Mouse (Mus musculus) neural tube, embryonic 13.5 days (tissue): Measurements from ENCODE around the gene Mast4. TPM values are rescaled to one million over a fixed set of nuclear protein-coding genes. Genes with fewer than 3 reads are reported as not detected.

Experiments used
- ATAC-seq: fragments of 200-750 bp; cut with Nextera tagmentation; 2 replicates; pipeline ENCODE4 v1.8.0; 2017; ENCODE audit warnings: low read depth, mild to moderate bottlenecking, moderate TSS enrichment, moderate library complexity
- H3K27ac ChIP-seq: fragments of 300-500 bp; sonication (generic); replicated peaks from 2 replicates; pipeline ENCODE4 v1.5.1; 2015; ENCODE audit warnings: moderate library complexity, mild to moderate bottlenecking, inconsistent platforms
- H3K27me3 ChIP-seq: fragments of 300-500 bp; sonication (generic); 2 replicates; pipeline ENCODE4 v1.6.1; 2015; ENCODE audit warnings: mild to moderate bottlenecking, inconsistent platforms
- H3K36me3 ChIP-seq: fragments of 300-500 bp; sonication (generic); 2 replicates; pipeline ENCODE4 v1.6.1; 2015; ENCODE audit warnings: mild to moderate bottlenecking, inconsistent platforms
- H3K4me1 ChIP-seq: fragments of 300-500 bp; sonication (generic); replicated peaks from 2 replicates; pipeline ENCODE4 v1.6.1; 2015; ENCODE audit warnings: inconsistent platforms
- H3K4me2 ChIP-seq: fragments of 300-500 bp; sonication (generic); 2 replicates; pipeline ENCODE4 v1.6.1; 2015; ENCODE audit warnings: inconsistent platforms, mild to moderate bottlenecking, moderate library complexity
- H3K4me3 ChIP-seq: fragments of 300-500 bp; sonication (generic); 2 replicates; pipeline ENCODE4 v1.5.1; 2015; ENCODE audit warnings: mild to moderate bottlenecking, inconsistent platforms
- H3K9ac ChIP-seq: fragments of 300-500 bp; sonication (generic); 2 replicates; pipeline ENCODE4 v1.6.1; 2015; ENCODE audit warnings: moderate library complexity, mild to moderate bottlenecking, inconsistent platforms
- H3K9me3 ChIP-seq: fragments of 300-500 bp; sonication (generic); 2 replicates; pipeline ENCODE4 v1.6.1; 2016; ENCODE audit warnings: inconsistent platforms
- WGBS: fragments of 180-500 bp; shearing (Covaris S2); methylation state at CpG from one replicate; pipeline ENCODE4 v1.1.7; 2015; 5-methylcytosine and 5-hydroxymethylcytosine counted together
- polyA plus RNA-seq: library from polyadenylated mRNA; unstranded; fragments of >200 nt; fragmentation: Nextera tagmentation; extraction: Ambion mirVana; gene quantifications from 2 replicates; pipeline ENCODE4 v1.2.1, GENCODE M21; 2015

Gene Mast4
- polyA plus RNA-seq, 1 experiment from 2014 or later, result 19.5 TPM

- Histone ChIP-seq H3K9ac (no peak overlapping the region), H3K36me3 (no peaks in the 10 kb centered on the region), H3K4me2 (no peak overlapping the region), H3K27me3 (no peaks in the 10 kb centered on the region), H3K4me1 (peaks cover 24% of the 10 kb centered on the region), H3K27ac (no peak overlapping the region), H3K4me3 (no peak overlapping the region), H3K9me3 (no peaks in the 10 kb centered on the region)
- no peak for ATAC-seq
- WGBS, result 62% methylated on average over 6 of the region's 6 CpGs
Observed at GRCm38 (mm10) chr13:102775506-102775905, 558.8 kb downstream of the Mast4 start.

- H3K36me3 ChIP-seq, result no peaks in the 10 kb centered on the region
- H3K4me3 ChIP-seq, result no peak overlapping the region
- H3K9ac ChIP-seq, result no peak overlapping the region
- H3K9me3 ChIP-seq, result no peaks in the 10 kb centered on the region
- no peaks in the 10 kb centered on the region for H3K27me3 ChIP-seq
- H3K4me1 ChIP-seq, result peaks cover 30% of the 10 kb centered on the region
- H3K4me2 ChIP-seq, result 0 out of 2 replicates have a peak overlapping the region, but pooled peaks have one; percentile 0
- ATAC-seq, result peak; percentile 71
- WGBS, result 20% methylated on average over 7 of the region's 7 CpGs
- peak overlapping the region; percentile 67; the same call in 1 of the 2 replicates for H3K27ac ChIP-seq
Observed at GRCm38 (mm10) chr13:102774786-102775201, 559.5 kb downstream of the Mast4 start.

- no peak overlapping the region for H3K27ac ChIP-seq
- H3K9ac ChIP-seq, result no peak overlapping the region
- WGBS, result 89% methylated on average over 9 of the region's 9 CpGs
- no peak overlapping the region for H3K4me2 ChIP-seq
- peaks cover 42% of the 10 kb centered on the region for H3K4me1 ChIP-seq
- no peaks in the 10 kb centered on the region for H3K9me3 ChIP-seq
- ATAC-seq, result no peak
- H3K4me3 ChIP-seq, result no peak overlapping the region
- H3K27me3 ChIP-seq, result no peaks in the 10 kb centered on the region
- H3K36me3 ChIP-seq, result no peaks in the 10 kb centered on the region
Observed at GRCm38 (mm10) chr13:102773169-102773568, 561.1 kb downstream of the Mast4 start.

- no peak for ATAC-seq
- H3K27me3 ChIP-seq, result no peaks in the 10 kb centered on the region
- no peak overlapping the region for H3K27ac ChIP-seq
- no peaks in the 10 kb centered on the region for H3K36me3 ChIP-seq
- H3K4me3 ChIP-seq, result no peak overlapping the region
- H3K9ac ChIP-seq, result no peak overlapping the region
- no peaks in the 10 kb centered on the region for H3K9me3 ChIP-seq
- 39% methylated on average over 8 of the region's 8 CpGs for WGBS
- no peak overlapping the region for H3K4me2 ChIP-seq
- H3K4me1 ChIP-seq, result peaks cover 63% of the 10 kb centered on the region
Observed at GRCm38 (mm10) chr13:102770194-102770593, 564.1 kb downstream of the Mast4 start.

- 65% methylated on average over 11 of the region's 11 CpGs for WGBS
- no peaks in the 10 kb centered on the region for H3K27me3 ChIP-seq
- H3K9ac ChIP-seq, result no peak overlapping the region
- no peak for ATAC-seq
- H3K27ac ChIP-seq, result peak overlapping the region; percentile 42; the same call in 1 of the 2 replicates
- no peak overlapping the region for H3K4me3 ChIP-seq
- no peaks in the 10 kb centered on the region for H3K9me3 ChIP-seq
- H3K4me1 ChIP-seq, result peaks cover 66% of the 10 kb centered on the region
- H3K36me3 ChIP-seq, result no peaks in the 10 kb centered on the region
- no peak overlapping the region for H3K4me2 ChIP-seq
Observed at GRCm38 (mm10) chr13:102768512-102768911, 565.8 kb downstream of the Mast4 start.

- Histone ChIP-seq H3K36me3 (no peaks in the 10 kb centered on the region), H3K4me1 (peaks cover 62% of the 10 kb centered on the region), H3K4me2 (no peak overlapping the region), H3K9ac (no peak overlapping the region), H3K9me3 (no peaks in the 10 kb centered on the region), H3K27ac (no peak overlapping the region), H3K4me3 (no peak overlapping the region), H3K27me3 (no peaks in the 10 kb centered on the region)
- no peak for ATAC-seq
- whole genome bisulfite sequencing, result 70% methylated on average over 7 of the region's 7 CpGs
Observed at GRCm38 (mm10) chr13:102767110-102767509, 567.2 kb downstream of the Mast4 start.

- Histone ChIP-seq H3K4me3 (no peak overlapping the region), H3K9ac (no peak overlapping the region), H3K4me1 (peaks cover 58% of the 10 kb centered on the region), H3K27me3 (no peaks in the 10 kb centered on the region), H3K9me3 (no peaks in the 10 kb centered on the region), H3K27ac (no peak overlapping the region), H3K4me2 (no peak overlapping the region), H3K36me3 (peaks cover 3% of the 10 kb centered on the region; the same call in 1 of the 2 replicates)
- no peak for ATAC-seq
- WGBS, result 31% methylated on average over 11 of the region's 11 CpGs
Observed at GRCm38 (mm10) chr13:102765216-102765615, 569.1 kb downstream of the Mast4 start.

- H3K27me3 ChIP-seq, result no peaks in the 10 kb centered on the region
- peaks cover 3% of the 10 kb centered on the region; the same call in 1 of the 2 replicates for H3K36me3 ChIP-seq
- H3K4me2 ChIP-seq, result no peak overlapping the region
- no peak for ATAC-seq
- no peaks in the 10 kb centered on the region for H3K9me3 ChIP-seq
- WGBS, result 71% methylated on average over 1 of the region's 1 CpGs
- H3K4me1 ChIP-seq, result peaks cover 49% of the 10 kb centered on the region
- no peak overlapping the region for H3K4me3 ChIP-seq
- H3K9ac ChIP-seq, result no peak overlapping the region
- no peak overlapping the region for H3K27ac ChIP-seq
Observed at GRCm38 (mm10) chr13:102764218-102764617, 570.1 kb downstream of the Mast4 start.

GRCm38 (mm10) chr13:102762203-102762602, 572.1 kb downstream of the Mast4 start:
- Histone ChIP-seq H3K27me3 (no peaks in the 10 kb centered on the region), H3K9me3 (no peaks in the 10 kb centered on the region), H3K4me3 (no peak overlapping the region), H3K9ac (no peak overlapping the region), H3K36me3 (peaks cover 19% of the 10 kb centered on the region), H3K4me1 (peaks cover 29% of the 10 kb centered on the region), H3K27ac (no peak overlapping the region), H3K4me2 (no peak overlapping the region)
- ATAC-seq, result no peak
- whole genome bisulfite sequencing, result 94% methylated on average over 10 of the region's 10 CpGs

- Histone ChIP-seq H3K9ac (no peak overlapping the region), H3K27me3 (no peaks in the 10 kb centered on the region), H3K27ac (no peak overlapping the region), H3K36me3 (peaks cover 19% of the 10 kb centered on the region), H3K4me1 (peaks cover 25% of the 10 kb centered on the region), H3K4me3 (no peak overlapping the region), H3K4me2 (no peak overlapping the region), H3K9me3 (no peaks in the 10 kb centered on the region)
- 83% methylated on average over 9 of the region's 9 CpGs for WGBS
- ATAC-seq, result no peak
Observed at GRCm38 (mm10) chr13:102761410-102761809, 572.9 kb downstream of the Mast4 start.

GRCm38 (mm10) chr13:102758021-102758420, 576.3 kb downstream of the Mast4 start:
- Histone ChIP-seq H3K4me2 (no peak overlapping the region), H3K9ac (no peak overlapping the region), H3K27ac (no peak overlapping the region), H3K4me1 (no peaks in the 10 kb centered on the region), H3K9me3 (no peaks in the 10 kb centered on the region), H3K27me3 (no peaks in the 10 kb centered on the region), H3K4me3 (no peak overlapping the region), H3K36me3 (peaks cover 22% of the 10 kb centered on the region)
- 93% methylated on average over 6 of the region's 6 CpGs for WGBS
- no peak for ATAC-seq

GRCm38 (mm10) chr13:102756071-102756470, 578.2 kb downstream of the Mast4 start:
- WGBS, result 92% methylated on average over 8 of the region's 8 CpGs
- H3K4me3 ChIP-seq, result no peak overlapping the region

GRCm38 (mm10) chr13:102755124-102755523, 579.2 kb downstream of the Mast4 start:
- ATAC-seq, result no peak
- 90% methylated on average over 8 of the region's 8 CpGs for WGBS
- H3K36me3 ChIP-seq, result peaks cover 23% of the 10 kb centered on the region
- H3K27ac ChIP-seq, result no peak overlapping the region
- no peaks in the 10 kb centered on the region for H3K4me1 ChIP-seq
- no peak overlapping the region for H3K4me3 ChIP-seq
- H3K27me3 ChIP-seq, result no peaks in the 10 kb centered on the region
- no peak overlapping the region for H3K9ac ChIP-seq
- no peaks in the 10 kb centered on the region for H3K9me3 ChIP-seq
- no peak overlapping the region for H3K4me2 ChIP-seq

More at GRCm38 (mm10) chr13:102756071-102756470, 578.2 kb downstream of the Mast4 start:
- Histone ChIP-seq H3K36me3 (peaks cover 25% of the 10 kb centered on the region), H3K4me1 (no peaks in the 10 kb centered on the region), H3K9me3 (no peaks in the 10 kb centered on the region), H3K4me2 (no peak overlapping the region), H3K27me3 (no peaks in the 10 kb centered on the region), H3K27ac (no peak overlapping the region), H3K9ac (no peak overlapping the region)
- ATAC-seq, result no peak
